Mouse (Mus musculus) midbrain, postnatal 0 days (tissue): Measurements from ENCODE around the gene Adgrl1. TPM values are rescaled to one million over a fixed set of nuclear protein-coding genes. Genes with fewer than 3 reads are reported as not detected.

ENCODE experiments used
- ATAC-seq: fragments of 200-750 bp; cut with Nextera tagmentation; 2 replicates; pipeline ENCODE4 v1.8.0; 2017; ENCODE audit warnings: moderate number of reproducible peaks, mild to moderate bottlenecking, moderate TSS enrichment, moderate library complexity; ENCODE audit not compliant: low FRiP score
- DNase-seq: peaks from one replicate; pipeline ENCODE4 v3.0.0-alpha.2; 2015; ENCODE audit warnings: low spot score
- H3K27ac ChIP-seq: fragments of 300-500 bp; sonication (generic); 2 replicates; pipeline ENCODE4 v1.5.1; 2014; ENCODE audit warnings: low read depth, mild to moderate bottlenecking, low read length, mixed read lengths
- H3K27me3 ChIP-seq: fragments of 300-500 bp; sonication (generic); 2 replicates; pipeline ENCODE4 v1.6.1; 2014; ENCODE audit warnings: low read length, control low read depth, mixed read lengths; ENCODE audit not compliant: insufficient read depth
- H3K36me3 ChIP-seq: fragments of 300-500 bp; sonication (generic); 2 replicates; pipeline ENCODE4 v1.6.1; 2014; ENCODE audit warnings: low read length, control low read depth, mixed read lengths; ENCODE audit not compliant: insufficient read depth
- H3K4me1 ChIP-seq: fragments of 300-500 bp; sonication (generic); 2 replicates; pipeline ENCODE4 v1.6.1; 2014; ENCODE audit warnings: mild to moderate bottlenecking, control low read depth, antibody characterized with exemption, low read length, mixed read lengths; ENCODE audit not compliant: insufficient read depth
- H3K4me2 ChIP-seq: fragments of 300-500 bp; sonication (generic); 2 replicates; pipeline ENCODE4 v1.6.1; 2014; ENCODE audit warnings: low read depth, mild to moderate bottlenecking, low read length, mixed read lengths; ENCODE audit not compliant: poor library complexity, severe bottlenecking
- H3K4me3 ChIP-seq: fragments of 300-500 bp; sonication (generic); 2 replicates; pipeline ENCODE4 v1.5.1; 2014; ENCODE audit warnings: low read depth, mild to moderate bottlenecking, low read length, moderate library complexity
- H3K9ac ChIP-seq: fragments of 300-500 bp; sonication (generic); replicated peaks from 2 replicates; pipeline ENCODE4 v1.6.1; 2014; ENCODE audit warnings: mild to moderate bottlenecking, low read length, moderate library complexity, mixed read lengths; ENCODE audit not compliant: poor library complexity, severe bottlenecking
- H3K9me3 ChIP-seq: fragments of 300-500 bp; sonication (generic); 2 replicates; pipeline ENCODE4 v1.6.1; 2016; ENCODE audit warnings: low read length, control low read depth
- CTCF ChIP-seq: IDR thresholded peaks from 2 replicates; pipeline ENCODE4 v1.5.1; 2016; ENCODE audit warnings: antibody characterized with exemption, mild to moderate bottlenecking
- WGBS: fragments of 180-500 bp; shearing (Covaris S2); extraction: QIAGEN DNeasy Blood & Tissue Kit; methylation state at CpG from one replicate; pipeline ENCODE4 v1.1.7; 2014; 5-methylcytosine and 5-hydroxymethylcytosine counted together
- polyA plus RNA-seq: library from polyadenylated mRNA; unstranded; fragments of >200 nt; fragmentation: Nextera tagmentation; extraction: Ambion mirVana; gene quantifications from 2 replicates; pipeline ENCODE4 v1.2.1, GENCODE M21; 2015
- total RNA-seq: library from RNA; depleted of rRNA; stranded (reverse); fragments of >200 nt; gene quantifications from 2 replicates; pipeline ENCODE4 v1.2.3, GENCODE M21; 2014

Adgrl1 gene
- total and polyA plus RNA-seq, 2 experiments from 2014 or later = 55.5 to 593 TPM

DNA sequence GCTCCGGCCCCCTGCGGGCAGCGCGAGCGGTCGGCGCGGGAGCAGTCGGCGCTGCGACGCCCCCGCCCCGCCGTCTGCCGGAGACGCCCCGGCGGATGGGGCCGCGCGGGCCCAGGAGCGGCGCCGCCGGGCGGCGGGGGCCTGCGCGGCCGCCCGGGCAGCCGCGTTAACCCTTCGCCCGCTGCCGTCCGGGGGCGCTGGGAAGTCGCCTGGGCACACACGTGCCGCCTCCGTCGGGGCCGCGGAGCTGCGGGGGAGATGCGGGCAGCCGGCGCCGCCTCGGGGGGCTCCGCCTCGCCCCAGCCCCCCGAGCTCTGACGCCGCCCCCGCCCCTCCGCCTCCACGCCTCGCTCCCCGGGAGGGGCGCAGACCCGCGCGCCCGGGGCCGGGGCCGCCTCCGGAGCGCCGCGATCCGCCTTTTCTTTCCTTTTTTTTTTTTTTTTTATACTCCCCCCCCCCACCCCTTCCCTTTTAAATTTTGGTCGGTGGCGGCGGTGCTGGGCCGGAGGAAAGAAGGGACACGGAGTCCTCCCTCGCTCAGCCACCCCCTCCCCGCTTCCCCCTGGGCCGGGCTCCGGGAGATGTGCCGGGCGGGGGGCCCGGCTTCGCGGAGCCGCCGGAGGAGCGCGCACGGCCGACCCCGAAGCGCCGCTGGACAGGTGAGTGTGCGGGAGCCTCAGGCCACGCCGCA is 506 bp downstream of the Adgrl1 start:
- peak; percentile 0; the same call in 1 of the 2 replicates for ATAC-seq
- no peaks in the 10 kb centered on the region for H3K9me3 ChIP-seq
- peak overlapping the region; percentile 98 for H3K9ac ChIP-seq
- 0 out of 2 replicates have a peak, but pooled peaks cover 3% of the 10 kb centered on the region for H3K36me3 ChIP-seq
- no peaks in the 10 kb centered on the region for H3K27me3 ChIP-seq
- no peak for TF ChIP-seq CTCF
- H3K27ac ChIP-seq = peak overlapping the region; percentile 98
- peaks cover 20% of the 10 kb centered on the region; the same call in 1 of the 2 replicates for H3K4me1 ChIP-seq
- H3K4me2 ChIP-seq = peak overlapping the region; percentile 86
- H3K4me3 ChIP-seq = peak overlapping the region; percentile 97
- DNase-seq = peak; percentile 53
- under 1% methylated on average over 47 of the region's 100 CpGs for WGBS

- H3K27ac ChIP-seq = peak overlapping the region; percentile 98
- peaks cover 20% of the 10 kb centered on the region; the same call in 1 of the 2 replicates for H3K4me1 ChIP-seq
- no peak for TF ChIP-seq CTCF
- 0 out of 2 replicates have a peak, but pooled peaks cover 3% of the 10 kb centered on the region for H3K36me3 ChIP-seq
- H3K9me3 ChIP-seq = no peaks in the 10 kb centered on the region
- under 1% methylated on average over 28 of the region's 40 CpGs for WGBS
- peak; percentile 76 for DNase-seq
- peak overlapping the region; percentile 97 for H3K4me3 ChIP-seq
- peak overlapping the region; percentile 98 for H3K9ac ChIP-seq
- H3K4me2 ChIP-seq = peak overlapping the region; percentile 86
- ATAC-seq = no peak
- H3K27me3 ChIP-seq = no peaks in the 10 kb centered on the region
Observed at GRCm38 (mm10) chr8:83900957-83901270, 1.0 kb downstream of the Adgrl1 start.

- H3K9ac ChIP-seq = peak overlapping the region; percentile 98
- peaks cover 20% of the 10 kb centered on the region; the same call in 1 of the 2 replicates for H3K4me1 ChIP-seq
- peak overlapping the region; percentile 86 for H3K4me2 ChIP-seq
- no peak for ATAC-seq
- H3K27me3 ChIP-seq = no peaks in the 10 kb centered on the region
- TF ChIP-seq CTCF = no peak
- peak overlapping the region; percentile 98 for H3K27ac ChIP-seq
- peak overlapping the region; percentile 97 for H3K4me3 ChIP-seq
- H3K36me3 ChIP-seq = 0 out of 2 replicates have a peak, but pooled peaks cover 3% of the 10 kb centered on the region
- peak; percentile 40 for DNase-seq
- WGBS = 7% methylated on average over 14 of the region's 14 CpGs
- no peaks in the 10 kb centered on the region for H3K9me3 ChIP-seq
Observed at GRCm38 (mm10) chr8:83901566-83902485, 1.9 kb downstream of the Adgrl1 start.

DNA sequence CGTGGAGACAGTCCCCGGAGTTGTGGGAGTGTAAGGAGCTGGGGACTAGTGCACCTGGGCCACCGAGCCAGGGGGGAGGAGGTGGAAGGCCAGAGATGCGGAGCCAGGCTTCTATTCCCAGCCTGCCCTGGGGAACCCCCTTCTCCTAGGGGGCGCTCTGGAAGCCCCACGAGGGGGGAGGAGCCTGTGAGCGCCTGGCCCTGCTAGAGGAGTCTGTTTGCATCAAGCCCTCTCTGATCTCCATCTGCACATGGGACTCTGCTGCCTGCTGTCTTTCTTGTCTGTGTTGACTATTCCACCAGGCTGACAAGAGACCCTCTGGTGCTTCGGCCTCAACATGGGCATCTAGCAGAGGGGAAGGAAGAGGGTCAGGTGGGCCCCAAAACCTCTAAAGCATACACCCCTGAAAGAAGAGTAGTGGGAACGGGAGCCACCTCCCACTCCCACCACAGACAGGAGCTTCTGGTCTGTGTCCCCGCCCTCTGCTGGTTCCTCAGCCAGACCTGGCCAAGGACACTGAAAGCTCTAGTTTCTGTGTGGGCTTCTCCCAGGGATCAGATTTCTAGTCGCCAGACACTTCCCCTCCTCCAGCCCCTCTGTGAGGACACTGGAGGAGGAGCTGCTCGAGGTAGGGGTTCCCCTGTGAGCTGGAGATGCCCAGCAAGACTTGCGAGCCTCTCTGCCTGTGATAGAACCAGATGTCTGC is 3.2 kb downstream of the Adgrl1 start:
- TF ChIP-seq CTCF = no peak
- no peak overlapping the region for H3K27ac ChIP-seq
- WGBS = 15% methylated on average over 9 of the region's 13 CpGs
- ATAC-seq (no peak), DNase-seq (peak; percentile 12)
- peaks cover 20% of the 10 kb centered on the region; the same call in 1 of the 2 replicates for H3K4me1 ChIP-seq
- peak overlapping the region; percentile 97 for H3K4me3 ChIP-seq
- H3K9ac ChIP-seq = 0 out of 2 replicates have a peak overlapping the region, but pooled peaks have one; percentile 39
- peak overlapping the region; percentile 86 for H3K4me2 ChIP-seq
- H3K27me3 ChIP-seq = no peaks in the 10 kb centered on the region
- 0 out of 2 replicates have a peak, but pooled peaks cover 3% of the 10 kb centered on the region for H3K36me3 ChIP-seq
- no peaks in the 10 kb centered on the region for H3K9me3 ChIP-seq

DNA sequence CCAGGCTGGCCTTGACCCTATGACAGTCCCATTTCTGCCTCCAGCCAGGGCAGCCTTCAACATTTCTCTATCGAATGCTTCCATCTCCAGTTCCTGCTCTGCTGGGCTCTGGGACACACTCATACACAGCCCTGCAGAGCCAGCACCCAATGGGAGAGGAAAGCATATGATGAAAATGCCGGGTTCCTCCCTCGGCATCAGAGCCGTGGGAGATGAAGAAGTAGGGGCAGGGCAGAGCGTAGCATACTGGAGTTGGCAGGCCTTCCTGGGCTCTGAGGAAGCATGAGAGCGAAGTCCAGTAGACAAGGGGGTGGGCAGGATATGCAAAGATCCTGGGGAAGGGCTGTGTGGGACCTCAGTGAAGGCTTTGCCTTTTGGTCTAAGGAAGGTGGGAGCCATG is 8.7 kb downstream of the Adgrl1 start:
- no peaks in the 10 kb centered on the region for H3K27me3 ChIP-seq
- no peak for DNase-seq
- TF ChIP-seq CTCF = no peak
- H3K4me3 ChIP-seq = no peak overlapping the region
- peaks cover 8% of the 10 kb centered on the region; the same call in 1 of the 2 replicates for H3K4me1 ChIP-seq
- 75% methylated on average over 6 of the region's 6 CpGs for WGBS
- no peak overlapping the region for H3K4me2 ChIP-seq
- no peaks in the 10 kb centered on the region for H3K9me3 ChIP-seq
- no peak for ATAC-seq
- no peak overlapping the region for H3K27ac ChIP-seq
- H3K9ac ChIP-seq = no peak overlapping the region
- no peaks in the 10 kb centered on the region for H3K36me3 ChIP-seq
